Mouse (Mus musculus) right cerebral cortex, postnatal 10 days (tissue): ENCODE measurements at regions not wholly inside any gene's neighbourhood (a gene's known extent, or its start where the extent isn't known, plus 50 kb on each side); places are given as distances from the start of the nearest gene placed in this dataset.
"Not testable (repeated sequence)": the region's sequence is repeated elsewhere in the genome, so short reads cannot be mapped to it uniquely, and the experiment has no call there.

ENCODE experiments used
- DNase-seq, 2 experiments: peaks; one replicate each; pipeline ENCODE4 v3.0.0; 2021; ENCODE audit warnings: low spot score in 2 of 2

GRCm38 (mm10) chr15:19242962-19243361 lies 424.2 kb downstream of the Cdh10 start:
- DNase-seq, result not testable (repeated sequence)

- no peak for DNase-seq
Measured at GRCm38 (mm10) chr15:19247489-19247888, 428.7 kb downstream of the Cdh10 start.

DNA sequence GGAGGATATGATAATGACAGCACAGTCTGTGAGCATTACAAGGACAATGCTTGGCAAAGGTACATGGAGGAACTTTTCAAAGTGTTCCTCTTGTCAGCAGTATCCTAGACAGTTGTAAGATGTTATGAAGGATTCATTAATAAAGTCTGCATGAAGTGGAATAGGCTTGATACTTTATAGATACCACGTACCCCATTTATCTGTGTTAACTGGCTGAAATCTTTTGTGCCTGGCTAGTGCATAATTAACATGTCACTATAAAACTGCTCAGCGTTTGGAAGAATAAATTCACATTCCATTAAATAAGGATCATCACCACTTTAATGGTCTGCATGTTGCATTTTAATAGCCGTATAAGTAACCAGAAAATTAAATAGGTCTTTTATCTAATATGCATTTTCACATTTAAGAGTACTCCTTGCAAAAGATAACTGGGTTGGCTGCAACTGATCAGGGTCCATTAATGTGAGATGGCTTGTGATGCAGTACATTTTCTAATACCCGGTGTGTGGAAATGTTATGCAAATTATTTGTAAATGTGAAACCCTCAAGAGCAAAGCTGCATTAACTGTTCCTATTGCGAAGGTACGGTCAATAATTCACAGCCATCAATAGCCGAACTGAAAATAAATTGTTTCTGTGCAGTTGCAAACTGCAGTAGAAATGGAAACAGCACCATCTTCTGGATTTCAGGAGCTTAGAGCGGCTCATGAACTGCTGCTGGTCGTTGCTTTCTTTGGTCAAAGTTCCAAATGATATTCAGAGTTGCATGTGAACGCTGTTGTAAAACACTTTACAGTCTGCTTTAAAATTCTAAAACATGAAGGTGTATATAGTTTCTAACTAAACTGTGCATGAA lies 457.4 kb downstream of the Cdh10 start:
- peak; percentile 26 to 51 for DNase-seq

DNA sequence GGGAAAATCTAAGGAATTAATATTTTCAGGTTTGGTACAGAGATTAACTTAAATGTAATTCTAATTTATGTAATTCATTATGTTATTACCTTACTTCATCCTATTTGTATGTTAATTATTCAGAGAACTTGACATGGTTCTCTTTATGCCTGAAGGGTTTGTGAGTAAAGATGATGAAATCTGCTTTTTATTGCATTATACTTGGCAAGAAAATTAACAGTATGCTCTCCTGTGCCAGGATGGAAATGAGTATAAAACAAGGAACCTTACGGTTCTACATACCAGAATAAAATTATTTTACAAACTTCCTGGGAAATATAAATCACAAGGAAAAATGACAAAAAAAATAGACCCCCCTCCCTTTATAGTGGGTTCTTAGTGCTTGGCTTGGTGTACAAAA lies 497.6 kb downstream of the Cdh10 start:
- no peak for DNase-seq

GRCm38 (mm10) chr15:19356322-19356721 lies 537.6 kb downstream of the Cdh10 start:
- DNase-seq, result no peak

- DNase-seq, result peak; percentile 70 to 75
Measured at GRCm38 (mm10) chr15:19360650-19361049, 541.9 kb downstream of the Cdh10 start.

DNA sequence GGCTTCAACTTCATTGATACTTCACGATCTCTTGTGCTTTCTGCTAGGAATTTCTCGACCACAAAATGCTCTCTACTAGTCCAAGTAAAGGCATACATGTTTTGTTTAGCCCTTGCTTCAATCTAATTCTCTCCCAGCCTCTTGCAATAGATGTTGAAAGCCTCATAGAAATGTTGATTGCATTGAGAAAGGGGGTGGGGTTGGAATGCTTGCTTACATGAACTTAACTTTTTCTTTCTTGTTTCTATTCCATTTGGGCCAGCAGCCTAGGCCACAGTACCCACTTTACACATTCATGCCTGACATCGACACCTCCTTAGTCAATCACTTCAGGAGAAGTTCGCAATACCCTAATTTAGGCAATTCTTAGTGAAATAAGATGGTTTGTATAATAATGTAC lies 571.2 kb downstream of the Cdh10 start:
- no peak for DNase-seq

DNA sequence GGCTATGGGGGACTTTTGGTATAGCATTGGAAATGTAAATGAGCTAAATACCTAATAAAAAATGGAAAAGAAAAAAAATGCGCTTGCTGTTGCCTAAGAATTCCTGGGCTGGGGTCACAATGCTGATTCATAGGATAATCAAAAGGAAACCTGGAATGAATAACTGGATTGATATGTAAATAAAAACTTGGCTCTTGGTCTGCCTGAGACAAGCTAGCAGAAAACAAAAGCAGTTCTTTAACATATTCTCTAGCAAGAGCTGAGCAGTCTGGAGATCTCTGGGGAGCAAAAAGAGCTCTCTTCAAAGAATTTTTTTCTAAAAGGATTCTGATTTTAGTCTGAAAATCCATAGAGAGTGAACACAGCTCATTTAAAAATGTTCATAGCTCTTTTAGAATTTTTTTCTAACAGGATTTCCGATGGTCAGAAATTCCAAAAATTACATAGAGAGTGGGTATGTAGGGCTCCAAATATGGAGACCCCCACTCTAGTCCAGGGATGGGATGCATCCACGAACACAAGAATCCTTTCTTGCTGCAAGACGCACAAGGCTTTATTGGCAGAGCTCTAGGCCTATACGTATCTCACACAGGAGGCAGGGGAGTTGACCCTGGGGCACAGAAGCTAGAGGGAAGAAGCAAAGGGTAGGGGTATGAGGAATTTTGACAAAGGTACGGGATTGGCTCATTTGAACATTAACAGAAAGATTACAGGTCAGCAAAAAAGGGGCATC lies 572.7 kb downstream of the Cdh10 start:
- DNase-seq, result no peak

DNA sequence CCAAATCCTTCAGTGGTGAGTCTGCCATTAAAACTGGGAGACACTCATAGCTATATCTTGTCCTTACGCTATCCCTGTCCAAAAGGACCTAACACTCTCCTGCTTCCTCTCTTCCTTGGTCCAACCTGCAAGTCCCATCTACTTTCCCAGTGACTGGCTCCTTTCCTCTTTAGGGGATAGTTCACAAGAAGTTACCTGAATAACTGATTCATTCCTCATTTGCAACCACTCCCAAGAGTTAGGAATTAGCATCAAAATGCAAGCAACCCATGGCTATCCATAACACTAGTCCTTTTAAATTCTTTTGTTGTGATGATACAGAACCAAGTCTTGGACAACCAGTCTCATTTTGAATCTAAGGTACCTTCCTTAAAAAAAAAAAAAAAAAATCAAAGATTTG lies 576.9 kb downstream of the Cdh10 start:
- no peak for DNase-seq
